Mouse (Mus musculus): ENCODE results near the gene Plek2.

DNA sequence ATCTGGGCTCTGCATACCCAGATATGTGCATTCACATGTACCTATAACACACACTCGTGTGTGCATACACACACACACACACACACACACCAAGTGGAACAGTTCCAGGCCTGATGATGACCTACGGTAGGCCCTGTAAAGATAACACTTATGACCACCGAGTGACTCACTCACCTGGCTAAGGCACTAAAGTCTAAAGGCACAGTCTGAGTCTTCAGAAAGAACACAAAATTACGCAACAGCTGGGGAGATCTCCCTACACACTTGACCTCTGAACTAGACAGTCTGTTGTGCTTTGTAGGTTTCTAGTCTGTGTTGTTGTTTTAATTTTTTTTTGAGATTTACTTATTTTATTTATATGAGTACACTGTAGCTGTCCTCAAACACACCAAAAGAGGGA, 7.7 kb upstream of the Plek2 start:
- TF ChIP-seq POLR2A (IDR thresholded peaks at IDR 0.05; ENCODE audit: borderline replicate concordance, extremely low read depth, insufficient read depth, insufficient read length, poor library complexity, severe bottlenecking): no peak
- no peak for TF ChIP-seq CTCF (IDR thresholded peaks at IDR 0.05; ENCODE audit: borderline replicate concordance, extremely low read depth, insufficient read depth, insufficient read length)
